Mouse (Mus musculus) heart, adult 2 months (tissue): ENCODE measurements around the gene Kirrel.

Source experiments
- CTCF ChIP-seq: fragments of 200-600 bp; IDR thresholded peaks from 2 replicates; pipeline ENCODE4 v1.8.1; 2022; ENCODE audit warnings: antibody characterized with exemption, mild to moderate bottlenecking, moderate library complexity
- EP300 ChIP-seq: fragments of 200-500 bp; IDR thresholded peaks from 2 replicates; pipeline ENCODE4 v1.6.1; 2011; ENCODE audit warnings: low read depth, low read length, control low read depth; ENCODE audit not compliant: insufficient read depth

- no peak for TF ChIP-seq CTCF
- no peak for TF ChIP-seq EP300
Measured at GRCm38 (mm10) chr3:87168756-87169155, 5.8 kb downstream of the Kirrel start.
